Mouse (Mus musculus): ENCODE data around the gene Wwc1. TPM values are rescaled to one million over a fixed set of nuclear protein-coding genes. Genes with fewer than 3 reads are reported as not detected.

Wwc1 gene
- total and polyA plus RNA-seq, 2 experiments = 11.3 to 25.0 TPM

DNA sequence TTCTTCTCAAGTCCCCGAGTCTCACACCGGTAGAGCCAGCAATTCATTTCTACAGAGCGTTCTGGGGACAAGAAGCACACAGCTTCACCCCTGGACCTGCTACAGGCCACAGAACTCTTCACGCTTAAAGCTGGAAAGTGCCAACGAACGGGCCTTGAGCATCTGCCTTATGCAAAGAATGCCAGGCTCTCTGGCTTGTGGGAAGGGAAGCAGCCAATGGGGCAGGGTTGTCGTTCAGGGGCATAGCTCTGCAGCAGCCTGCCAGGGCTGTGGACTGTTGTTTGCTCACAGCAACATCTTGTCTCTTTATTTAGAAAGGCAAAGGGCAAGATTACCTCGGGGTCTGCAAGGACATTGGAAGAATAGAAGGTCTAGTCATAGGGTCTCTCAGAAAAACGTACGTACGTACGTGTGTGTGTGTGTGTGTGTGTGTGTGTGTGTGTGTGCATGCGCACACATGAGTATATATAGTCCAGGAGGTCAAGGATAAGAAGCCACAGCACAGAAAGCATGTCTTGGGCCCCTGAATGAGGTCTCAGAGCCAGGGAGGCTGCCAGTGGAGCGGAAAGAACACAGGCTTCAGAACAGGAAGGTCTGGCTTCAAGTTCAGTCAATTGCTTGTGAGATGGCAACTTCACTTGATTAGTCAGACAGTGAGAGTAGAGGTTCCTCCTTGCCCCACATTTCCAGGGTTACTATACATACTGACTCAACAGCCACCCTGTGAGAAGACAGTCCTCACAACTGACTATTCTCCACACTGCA, 48.0 kb downstream of the Wwc1 start:
- Histone ChIP-seq H3K9ac (ENCODE audit: low read depth, low read length) (no peak overlapping the region), H3K79me2 (ENCODE audit: control insufficient read depth, insufficient read depth, low read length) (peaks cover 21% of the 10 kb centered on the region; the same call in 1 of the 2 replicates), H3K27me3 (ENCODE audit: control insufficient read depth, insufficient read depth, low read length) (no peaks in the 10 kb centered on the region), H3K36me3 (ENCODE audit: control insufficient read depth, insufficient read depth, low read length) (no peaks in the 10 kb centered on the region), H3K4me3 (ENCODE audit: insufficient read depth, low read depth, low read length) (no peak overlapping the region), H3K4me1 (ENCODE audit: control insufficient read depth, insufficient read depth, low read length) (peaks cover 14% of the 10 kb centered on the region), H3K27ac (replicated peaks; ENCODE audit: insufficient read depth, low read depth, low read length) (no peak overlapping the region)
- peak; percentile 70 for DNase-seq (ENCODE audit: extremely low read depth, low read depth, low spot score)
- TF ChIP-seq POLR2A (IDR thresholded peaks at IDR 0.05; ENCODE audit: extremely low read depth, insufficient read depth, low read length) (no peak), CTCF (IDR thresholded peaks at IDR 0.05; ENCODE audit: low read depth, low read length) (no peak)
- WGBS = 56% methylated on average over 14 of the region's 14 CpGs

DNA sequence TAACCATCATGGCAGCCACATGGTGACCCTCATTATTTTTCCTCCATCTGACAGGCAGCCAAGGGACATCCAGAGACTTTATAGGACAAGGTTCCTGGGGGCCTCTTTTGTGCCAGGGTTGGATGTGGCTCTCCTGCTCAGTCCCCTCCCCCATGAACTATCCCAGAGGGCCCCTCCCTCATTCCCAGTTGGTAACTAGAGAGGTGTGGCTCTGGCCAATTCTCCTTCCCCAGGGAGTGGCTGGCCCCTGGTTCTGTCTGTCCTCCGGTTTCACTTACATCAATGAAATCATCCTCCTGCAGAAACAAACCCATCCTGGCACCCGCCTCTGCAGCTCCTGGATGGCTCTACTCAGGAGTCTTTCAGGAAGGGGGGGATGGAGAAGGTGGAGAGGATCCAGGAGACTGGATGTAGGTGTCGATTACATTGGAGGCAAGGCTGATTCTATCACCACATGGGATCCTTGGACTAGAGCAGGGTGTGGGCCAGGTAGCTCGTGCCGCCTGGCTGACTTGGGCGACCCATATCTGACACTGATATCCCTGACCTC, 49.7 kb downstream of the Wwc1 start:
- no peak overlapping the region for H3K4me3 ChIP-seq (ENCODE audit: insufficient read depth, low read depth, low read length)
- no peak overlapping the region for H3K27ac ChIP-seq (replicated peaks; ENCODE audit: insufficient read depth, low read depth, low read length)
- peaks cover 26% of the 10 kb centered on the region; the same call in 1 of the 2 replicates for H3K79me2 ChIP-seq (ENCODE audit: control insufficient read depth, insufficient read depth, low read length)
- TF ChIP-seq POLR2A (IDR thresholded peaks at IDR 0.05; ENCODE audit: extremely low read depth, insufficient read depth, low read length) (no peak), CTCF (IDR thresholded peaks at IDR 0.05; ENCODE audit: low read depth, low read length) (no peak)
- WGBS = 65% methylated on average over 6 of the region's 6 CpGs
- no peaks in the 10 kb centered on the region for H3K27me3 ChIP-seq (ENCODE audit: control insufficient read depth, insufficient read depth, low read length)
- H3K4me1 ChIP-seq (ENCODE audit: control insufficient read depth, insufficient read depth, low read length) = peaks cover 14% of the 10 kb centered on the region
- H3K9ac ChIP-seq (ENCODE audit: low read depth, low read length) = no peak overlapping the region
- peak; percentile 50 for DNase-seq (ENCODE audit: extremely low read depth, low read depth, low spot score)
- H3K36me3 ChIP-seq (ENCODE audit: control insufficient read depth, insufficient read depth, low read length) = no peaks in the 10 kb centered on the region

DNA sequence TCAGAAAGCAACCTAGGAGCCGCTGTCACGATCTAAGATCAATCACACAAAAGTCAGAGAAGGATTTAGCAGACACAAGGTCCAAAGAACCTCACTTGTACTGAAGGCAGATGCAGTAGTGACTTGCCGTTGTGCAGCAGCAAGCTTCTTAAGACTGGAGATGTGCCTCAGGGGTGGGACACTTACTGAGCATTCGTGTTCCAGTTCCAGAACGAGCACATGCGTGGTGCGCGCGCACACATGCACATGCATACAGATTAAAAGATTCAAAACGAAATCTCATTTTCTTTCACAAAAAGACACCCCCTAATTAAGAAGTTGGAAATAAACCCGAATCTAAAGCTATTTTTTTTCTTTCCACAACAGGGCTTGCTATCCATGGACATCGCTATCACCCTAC, 51.9 kb downstream of the Wwc1 start:
- H3K27ac ChIP-seq (replicated peaks; ENCODE audit: insufficient read depth, low read depth, low read length) = no peak overlapping the region
- H3K9ac ChIP-seq (ENCODE audit: low read depth, low read length) = no peak overlapping the region
- whole genome bisulfite sequencing = 93% methylated on average over 12 of the region's 12 CpGs
- peaks cover 30% of the 10 kb centered on the region for H3K79me2 ChIP-seq (ENCODE audit: control insufficient read depth, insufficient read depth, low read length)
- no peaks in the 10 kb centered on the region for H3K36me3 ChIP-seq (ENCODE audit: control insufficient read depth, insufficient read depth, low read length)
- H3K27me3 ChIP-seq (ENCODE audit: control insufficient read depth, insufficient read depth, low read length) = no peaks in the 10 kb centered on the region
- peaks cover 15% of the 10 kb centered on the region for H3K4me1 ChIP-seq (ENCODE audit: control insufficient read depth, insufficient read depth, low read length)
- H3K4me3 ChIP-seq (ENCODE audit: insufficient read depth, low read depth, low read length) = no peak overlapping the region
- TF ChIP-seq CTCF (IDR thresholded peaks at IDR 0.05; ENCODE audit: low read depth, low read length) = no peak
- no peak for TF ChIP-seq POLR2A (IDR thresholded peaks at IDR 0.05; ENCODE audit: extremely low read depth, insufficient read depth, low read length)
- DNase-seq (ENCODE audit: extremely low read depth, low read depth, low spot score) = no peak

DNA sequence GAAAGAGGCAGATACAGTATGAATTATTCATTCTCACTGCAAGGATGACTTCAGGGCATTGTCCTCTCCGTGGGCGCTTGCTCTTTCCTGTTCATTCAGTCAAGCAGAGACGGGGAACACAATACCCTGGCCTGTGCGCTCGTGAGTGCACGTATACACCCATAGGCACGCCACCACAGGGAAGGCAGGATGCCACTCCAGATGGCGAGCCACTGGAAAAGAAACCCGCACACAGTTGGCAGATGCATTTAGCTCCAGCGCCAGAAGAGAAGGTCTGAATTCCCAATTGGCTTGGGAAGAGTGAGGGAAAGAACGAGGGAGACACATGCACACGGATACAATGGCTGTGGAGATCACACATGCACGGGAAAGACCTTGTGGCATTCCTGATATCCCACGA, 53.0 kb downstream of the Wwc1 start:
- TF ChIP-seq CTCF (IDR thresholded peaks at IDR 0.05; ENCODE audit: low read depth, low read length) = no peak
- no peak for TF ChIP-seq POLR2A (IDR thresholded peaks at IDR 0.05; ENCODE audit: extremely low read depth, insufficient read depth, low read length)
- H3K79me2 ChIP-seq (ENCODE audit: control insufficient read depth, insufficient read depth, low read length) = peaks cover 30% of the 10 kb centered on the region
- no peaks in the 10 kb centered on the region for H3K36me3 ChIP-seq (ENCODE audit: control insufficient read depth, insufficient read depth, low read length)
- no peak overlapping the region for H3K9ac ChIP-seq (ENCODE audit: low read depth, low read length)
- no peak for DNase-seq (ENCODE audit: extremely low read depth, low read depth, low spot score)
- H3K27ac ChIP-seq (replicated peaks; ENCODE audit: insufficient read depth, low read depth, low read length) = no peak overlapping the region
- no peaks in the 10 kb centered on the region for H3K27me3 ChIP-seq (ENCODE audit: control insufficient read depth, insufficient read depth, low read length)
- WGBS = 84% methylated on average over 14 of the region's 14 CpGs
- H3K4me1 ChIP-seq (ENCODE audit: control insufficient read depth, insufficient read depth, low read length) = peaks cover 21% of the 10 kb centered on the region
- no peak overlapping the region for H3K4me3 ChIP-seq (ENCODE audit: insufficient read depth, low read depth, low read length)

DNA sequence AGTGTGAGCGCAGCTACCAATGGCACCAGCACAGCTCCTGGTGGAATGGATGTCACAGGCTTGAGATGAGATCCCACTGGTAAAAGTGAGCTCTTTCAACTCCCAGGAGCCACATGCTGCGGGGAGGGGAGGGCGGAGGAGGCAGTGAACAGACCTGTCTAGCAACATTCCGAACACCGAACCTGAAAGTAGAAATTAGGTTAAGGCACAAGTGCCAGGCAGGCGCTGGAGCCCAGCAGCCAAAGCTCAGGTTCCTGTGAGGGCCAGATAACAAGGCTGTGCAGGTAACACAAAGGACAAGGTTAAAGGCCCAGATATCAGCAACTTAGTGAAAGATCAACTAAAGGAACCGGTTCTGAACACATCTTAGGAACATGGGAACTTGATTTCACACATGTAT, 54.7 kb downstream of the Wwc1 start:
- Histone ChIP-seq H3K4me3 (ENCODE audit: insufficient read depth, low read depth, low read length) (no peak overlapping the region), H3K79me2 (ENCODE audit: control insufficient read depth, insufficient read depth, low read length) (peaks cover 25% of the 10 kb centered on the region), H3K4me1 (ENCODE audit: control insufficient read depth, insufficient read depth, low read length) (peaks cover 25% of the 10 kb centered on the region), H3K36me3 (ENCODE audit: control insufficient read depth, insufficient read depth, low read length) (no peaks in the 10 kb centered on the region), H3K27me3 (ENCODE audit: control insufficient read depth, insufficient read depth, low read length) (no peaks in the 10 kb centered on the region), H3K9ac (ENCODE audit: low read depth, low read length) (no peak overlapping the region), H3K27ac (replicated peaks; ENCODE audit: insufficient read depth, low read depth, low read length) (no peak overlapping the region)
- TF ChIP-seq POLR2A (IDR thresholded peaks at IDR 0.05; ENCODE audit: extremely low read depth, insufficient read depth, low read length) (no peak), CTCF (IDR thresholded peaks at IDR 0.05; ENCODE audit: low read depth, low read length) (no peak)
- WGBS = 47% methylated on average over 7 of the region's 7 CpGs
- DNase-seq (ENCODE audit: extremely low read depth, low read depth, low spot score) = peak; percentile 78

All from liver, adult 2 months (tissue).